Mouse (Mus musculus): ENCODE results near the gene T2. TPM values are rescaled to one million over a fixed set of nuclear protein-coding genes. Genes with fewer than 3 reads are reported as not detected.
A peak's percentile ranks its signal among the peaks of the same experiment; 100 is the strongest.

Gene T2
- polyA plus RNA-seq, 1 experiment: 0.81 TPM

- Histone ChIP-seq H3K27me3 (ENCODE audit: control insufficient read depth, insufficient read depth, low read length, poor library complexity, severe bottlenecking) (no peaks in the 10 kb centered on the region), H3K4me3 (ENCODE audit: low read depth, low read length) (no peak overlapping the region), H3K4me1 (ENCODE audit: control insufficient read depth, insufficient read depth, low read length) (no peaks in the 10 kb centered on the region), H3K27ac (ENCODE audit: insufficient read depth, low read length) (no peak overlapping the region), H3K36me3 (ENCODE audit: control insufficient read depth, insufficient read depth, low read length, poor library complexity, severe bottlenecking) (no peaks in the 10 kb centered on the region), H3K9ac (ENCODE audit: low read depth, poor library complexity, severe bottlenecking) (no peak overlapping the region), H3K9me3 (replicated peaks; ENCODE audit: control insufficient read depth, insufficient read depth, low read length, poor library complexity, severe bottlenecking) (no peaks in the 10 kb centered on the region)
- TF ChIP-seq CTCF (IDR thresholded peaks at IDR 0.05; ENCODE audit: low read depth, low read length) (no peak), POLR2A (IDR thresholded peaks at IDR 0.05; ENCODE audit: insufficient read depth, low read length) (no peak), EP300 (IDR thresholded peaks at IDR 0.05; ENCODE audit: insufficient read depth, low read depth, low read length) (no peak)
Measured at GRCm38 (mm10) chr17:8369171-8369570, 13.4 kb downstream of the T2 start.

GRCm38 (mm10) chr17:8370634-8371229, 14.9 kb downstream of the T2 start:
- no peaks in the 10 kb centered on the region for H3K27me3 ChIP-seq (ENCODE audit: control insufficient read depth, insufficient read depth, low read length, poor library complexity, severe bottlenecking)
- no peaks in the 10 kb centered on the region for H3K36me3 ChIP-seq (ENCODE audit: control insufficient read depth, insufficient read depth, low read length, poor library complexity, severe bottlenecking)
- TF ChIP-seq POLR2A (IDR thresholded peaks at IDR 0.05; ENCODE audit: insufficient read depth, low read length): no peak
- TF ChIP-seq CTCF (IDR thresholded peaks at IDR 0.05; ENCODE audit: low read depth, low read length): no peak
- TF ChIP-seq EP300 (IDR thresholded peaks at IDR 0.05; ENCODE audit: insufficient read depth, low read depth, low read length): no peak
- no peak overlapping the region for H3K4me3 ChIP-seq (ENCODE audit: low read depth, low read length)
- no peaks in the 10 kb centered on the region for H3K9me3 ChIP-seq (replicated peaks; ENCODE audit: control insufficient read depth, insufficient read depth, low read length, poor library complexity, severe bottlenecking)
- no peak overlapping the region for H3K27ac ChIP-seq (ENCODE audit: insufficient read depth, low read length)
- no peaks in the 10 kb centered on the region for H3K4me1 ChIP-seq (ENCODE audit: control insufficient read depth, insufficient read depth, low read length)
- H3K9ac ChIP-seq (ENCODE audit: low read depth, poor library complexity, severe bottlenecking): no peak overlapping the region; the same call in 1 of the 2 replicates

- peak overlapping the region; percentile 21; the same call in 1 of the 2 replicates for H3K9ac ChIP-seq (ENCODE audit: low read depth, poor library complexity, severe bottlenecking)
- H3K4me1 ChIP-seq (ENCODE audit: control insufficient read depth, insufficient read depth, low read length): no peaks in the 10 kb centered on the region
- no peak for TF ChIP-seq EP300 (IDR thresholded peaks at IDR 0.05; ENCODE audit: insufficient read depth, low read depth, low read length)
- TF ChIP-seq POLR2A (IDR thresholded peaks at IDR 0.05; ENCODE audit: insufficient read depth, low read length): no peak
- TF ChIP-seq CTCF (IDR thresholded peaks at IDR 0.05; ENCODE audit: low read depth, low read length): no peak
- H3K4me3 ChIP-seq (ENCODE audit: low read depth, low read length): peak overlapping the region; percentile 25
- H3K27ac ChIP-seq (ENCODE audit: insufficient read depth, low read length): peak overlapping the region; percentile 88
- H3K36me3 ChIP-seq (ENCODE audit: control insufficient read depth, insufficient read depth, low read length, poor library complexity, severe bottlenecking): no peaks in the 10 kb centered on the region
- H3K27me3 ChIP-seq (ENCODE audit: control insufficient read depth, insufficient read depth, low read length, poor library complexity, severe bottlenecking): no peaks in the 10 kb centered on the region
- H3K9me3 ChIP-seq (replicated peaks; ENCODE audit: control insufficient read depth, insufficient read depth, low read length, poor library complexity, severe bottlenecking): no peaks in the 10 kb centered on the region
Measured at GRCm38 (mm10) chr17:8371834-8372233, 16.0 kb downstream of the T2 start.

DNA sequence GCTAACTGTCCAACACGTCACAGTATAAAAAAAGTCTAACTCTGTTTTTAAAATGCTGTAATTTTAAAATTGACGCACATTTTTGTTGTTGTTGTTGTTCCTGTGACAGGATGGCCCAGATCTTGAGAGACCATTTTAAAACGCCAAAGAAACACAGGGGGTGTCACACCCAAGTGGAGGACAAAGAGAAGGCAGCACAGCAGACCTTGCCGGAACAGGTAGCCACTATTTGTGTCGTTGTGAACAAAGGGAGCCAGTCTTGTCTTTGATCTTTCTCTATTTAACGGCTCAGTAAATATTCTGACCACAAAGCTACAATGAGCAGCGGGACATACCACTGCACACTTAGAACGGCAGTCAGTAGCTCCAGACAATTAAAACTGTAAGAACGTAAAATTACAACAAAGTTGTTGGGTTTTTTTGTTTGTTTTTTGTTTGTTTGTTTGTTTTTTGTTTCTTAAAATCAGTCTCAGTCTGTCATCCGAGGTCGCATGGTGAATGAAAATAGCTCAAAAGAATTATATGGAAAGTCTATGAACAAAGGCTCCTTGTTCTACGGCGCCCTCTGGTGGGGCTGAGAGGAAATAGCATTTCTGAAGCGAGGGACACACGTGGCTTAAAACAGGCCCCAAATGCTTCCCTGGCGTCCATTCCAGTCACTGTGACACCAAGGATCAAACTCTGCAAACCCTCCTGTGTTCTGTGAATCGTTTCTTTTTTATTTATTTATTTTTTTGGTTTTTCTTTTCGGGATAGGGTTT, 16.7 kb downstream of the T2 start:
- peak; percentile 60 for TF ChIP-seq CTCF (IDR thresholded peaks at IDR 0.05; ENCODE audit: low read depth, low read length)
- TF ChIP-seq POLR2A (IDR thresholded peaks at IDR 0.05; ENCODE audit: insufficient read depth, low read length): no peak
- H3K4me3 ChIP-seq (ENCODE audit: low read depth, low read length): peak overlapping the region; percentile 11; the same call in 1 of the 2 replicates
- H3K9me3 ChIP-seq (replicated peaks; ENCODE audit: control insufficient read depth, insufficient read depth, low read length, poor library complexity, severe bottlenecking): no peaks in the 10 kb centered on the region
- H3K27me3 ChIP-seq (ENCODE audit: control insufficient read depth, insufficient read depth, low read length, poor library complexity, severe bottlenecking): no peaks in the 10 kb centered on the region
- H3K9ac ChIP-seq (ENCODE audit: low read depth, poor library complexity, severe bottlenecking): peak overlapping the region; percentile 21; the same call in 1 of the 2 replicates
- no peaks in the 10 kb centered on the region for H3K4me1 ChIP-seq (ENCODE audit: control insufficient read depth, insufficient read depth, low read length)
- no peaks in the 10 kb centered on the region for H3K36me3 ChIP-seq (ENCODE audit: control insufficient read depth, insufficient read depth, low read length, poor library complexity, severe bottlenecking)
- peak overlapping the region; percentile 88 for H3K27ac ChIP-seq (ENCODE audit: insufficient read depth, low read length)

GRCm38 (mm10) chr17:8377298-8377697, 21.5 kb downstream of the T2 start:
- no peaks in the 10 kb centered on the region for H3K27me3 ChIP-seq (ENCODE audit: control insufficient read depth, insufficient read depth, low read length, poor library complexity, severe bottlenecking)
- no peak overlapping the region for H3K27ac ChIP-seq (ENCODE audit: insufficient read depth, low read length)
- H3K4me3 ChIP-seq (ENCODE audit: low read depth, low read length): no peak overlapping the region
- TF ChIP-seq POLR2A (IDR thresholded peaks at IDR 0.05; ENCODE audit: insufficient read depth, low read length) (no peak), CTCF (IDR thresholded peaks at IDR 0.05; ENCODE audit: low read depth, low read length) (no peak), EP300 (IDR thresholded peaks at IDR 0.05; ENCODE audit: insufficient read depth, low read depth, low read length) (no peak)
- H3K9ac ChIP-seq (ENCODE audit: low read depth, poor library complexity, severe bottlenecking): no peak overlapping the region
- no peaks in the 10 kb centered on the region for H3K9me3 ChIP-seq (replicated peaks; ENCODE audit: control insufficient read depth, insufficient read depth, low read length, poor library complexity, severe bottlenecking)
- H3K36me3 ChIP-seq (ENCODE audit: control insufficient read depth, insufficient read depth, low read length, poor library complexity, severe bottlenecking): no peaks in the 10 kb centered on the region
- H3K4me1 ChIP-seq (ENCODE audit: control insufficient read depth, insufficient read depth, low read length): no peaks in the 10 kb centered on the region

DNA sequence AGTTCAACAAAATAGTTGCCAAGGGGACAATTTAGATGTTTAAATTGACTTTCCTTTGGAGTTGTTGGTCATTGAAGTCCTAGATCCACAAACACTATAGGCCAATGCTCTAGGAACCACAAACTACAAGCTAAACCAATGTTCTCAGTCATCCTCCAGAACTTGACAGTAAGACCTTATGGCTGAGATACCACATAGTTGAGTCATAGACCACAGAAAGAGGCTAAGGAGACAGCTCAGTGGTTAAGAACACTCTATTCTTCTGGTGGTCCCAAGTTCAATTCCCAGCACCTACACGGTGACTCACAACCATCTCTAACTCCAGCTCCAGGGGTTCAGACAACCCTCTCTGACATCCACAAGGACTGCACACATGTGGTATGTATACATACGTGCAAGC, 29.6 kb downstream of the T2 start:
- Histone ChIP-seq H3K27me3 (ENCODE audit: control insufficient read depth, insufficient read depth, low read length, poor library complexity, severe bottlenecking) (no peaks in the 10 kb centered on the region), H3K27ac (ENCODE audit: insufficient read depth, low read length) (no peak overlapping the region), H3K9ac (ENCODE audit: low read depth, poor library complexity, severe bottlenecking) (no peak overlapping the region), H3K4me1 (ENCODE audit: control insufficient read depth, insufficient read depth, low read length) (no peaks in the 10 kb centered on the region), H3K9me3 (replicated peaks; ENCODE audit: control insufficient read depth, insufficient read depth, low read length, poor library complexity, severe bottlenecking) (no peaks in the 10 kb centered on the region), H3K36me3 (ENCODE audit: control insufficient read depth, insufficient read depth, low read length, poor library complexity, severe bottlenecking) (no peaks in the 10 kb centered on the region), H3K4me3 (ENCODE audit: low read depth, low read length) (no peak overlapping the region)
- TF ChIP-seq CTCF (IDR thresholded peaks at IDR 0.05; ENCODE audit: low read depth, low read length) (no peak), POLR2A (IDR thresholded peaks at IDR 0.05; ENCODE audit: insufficient read depth, low read length) (no peak), EP300 (IDR thresholded peaks at IDR 0.05; ENCODE audit: insufficient read depth, low read depth, low read length) (no peak)

All from ES-Bruce4 (cell line).